Mouse (Mus musculus) hindbrain, embryonic 10.5 days (tissue): Measurements from ENCODE around the gene Erich6. TPM values are rescaled to one million over a fixed set of nuclear protein-coding genes. Genes with fewer than 3 reads are reported as not detected.
"Not testable (repeated sequence)": the region's sequence is repeated elsewhere in the genome, so short reads cannot be mapped to it uniquely, and the experiment has no call there.

Experiments
- DNase-seq: peaks from one replicate; pipeline ENCODE4 v3.0.0-alpha.2; 2017; ENCODE audit warnings: low spot score
- H3K27ac ChIP-seq: fragments of 300-500 bp; sonication (generic); 2 replicates; pipeline ENCODE4 v1.5.1; 2016; ENCODE audit warnings: mild to moderate bottlenecking, moderate library complexity
- H3K27me3 ChIP-seq: fragments of 300-500 bp; sonication (generic); 2 replicates; pipeline ENCODE4 v1.6.1; 2016; ENCODE audit warnings: mild to moderate bottlenecking; ENCODE audit not compliant: poor library complexity, insufficient read depth, severe bottlenecking
- H3K36me3 ChIP-seq: fragments of 300-500 bp; sonication (generic); 2 replicates; pipeline ENCODE4 v1.6.1; 2016; ENCODE audit warnings: mild to moderate bottlenecking, moderate library complexity
- H3K4me1 ChIP-seq: fragments of 300-500 bp; sonication (generic); replicated peaks from 2 replicates; pipeline ENCODE4 v1.6.1; 2016; ENCODE audit warnings: mild to moderate bottlenecking
- H3K4me3 ChIP-seq: fragments of 300-500 bp; sonication (generic); 2 replicates; pipeline ENCODE4 v1.5.1; 2016; ENCODE audit warnings: mild to moderate bottlenecking, moderate library complexity
- H3K9me3 ChIP-seq: fragments of 300-500 bp; sonication (generic); 2 replicates; pipeline ENCODE4 v1.6.1; 2016; ENCODE audit warnings: mild to moderate bottlenecking, moderate library complexity
- WGBS: fragments of 180-500 bp; shearing (Covaris S2); methylation state at CpG from one replicate; pipeline ENCODE4 v1.1.7; 2016; 5-methylcytosine and 5-hydroxymethylcytosine counted together
- polyA plus RNA-seq: library from polyadenylated mRNA; unstranded; fragments of >200 nt; fragmentation: Nextera tagmentation; extraction: Ambion mirVana; gene quantifications from 2 replicates; pipeline ENCODE4 v1.2.1, GENCODE M21; 2016

Erich6 gene
- polyA plus RNA-seq, 1 experiment from 2014 or later: not detected

GRCm38 (mm10) chr3:58622665-58623394, 14.2 kb downstream of the Erich6 start:
- H3K9me3 ChIP-seq: no peaks in the 10 kb centered on the region
- H3K36me3 ChIP-seq: no peaks in the 10 kb centered on the region
- no peak overlapping the region for H3K27ac ChIP-seq
- no peaks in the 10 kb centered on the region for H3K27me3 ChIP-seq
- no peak for DNase-seq
- H3K4me1 ChIP-seq: no peaks in the 10 kb centered on the region
- WGBS: 75% methylated on average over 3 of the region's 3 CpGs
- no peak overlapping the region for H3K4me3 ChIP-seq

- Histone ChIP-seq H3K9me3 (no peaks in the 10 kb centered on the region), H3K4me1 (peaks cover 7% of the 10 kb centered on the region), H3K4me3 (no peak overlapping the region), H3K27ac (no peak overlapping the region), H3K36me3 (no peaks in the 10 kb centered on the region), H3K27me3 (no peaks in the 10 kb centered on the region)
- WGBS: 86% methylated on average over 7 of the region's 7 CpGs
- DNase-seq: no peak
These were observed 15.9 kb downstream of the Erich6 start for GRCm38 (mm10) chr3:58621066-58621465.

GRCm38 (mm10) chr3:58609985-58610384, 27.0 kb downstream of the Erich6 start:
- no peak overlapping the region for H3K27ac ChIP-seq
- DNase-seq: no peak
- 74% methylated on average over 5 of the region's 5 CpGs for WGBS
- H3K9me3 ChIP-seq: peaks cover 8% of the 10 kb centered on the region; the same call in 1 of the 2 replicates
- H3K4me1 ChIP-seq: no peaks in the 10 kb centered on the region
- H3K4me3 ChIP-seq: no peak overlapping the region
- H3K27me3 ChIP-seq: no peaks in the 10 kb centered on the region
- no peaks in the 10 kb centered on the region for H3K36me3 ChIP-seq

- H3K4me1 ChIP-seq: no peaks in the 10 kb centered on the region
- peak overlapping the region; percentile 45; the same call in 1 of the 2 replicates for H3K27ac ChIP-seq
- H3K36me3 ChIP-seq: no peaks in the 10 kb centered on the region
- peaks cover 8% of the 10 kb centered on the region; the same call in 1 of the 2 replicates for H3K9me3 ChIP-seq
- no peak overlapping the region for H3K4me3 ChIP-seq
- WGBS: 43% methylated on average over 4 of the region's 4 CpGs
- H3K27me3 ChIP-seq: no peaks in the 10 kb centered on the region
- no peak for DNase-seq
These were observed 28.5 kb downstream of the Erich6 start for GRCm38 (mm10) chr3:58608506-58608905.

- H3K36me3 ChIP-seq: peaks cover 75% of the 10 kb centered on the region
- H3K4me3 ChIP-seq: no peak overlapping the region
- no peak overlapping the region for H3K27ac ChIP-seq
- 40% methylated on average over 5 of the region's 5 CpGs for WGBS
- H3K4me1 ChIP-seq: no peaks in the 10 kb centered on the region
- H3K9me3 ChIP-seq: 0 out of 2 replicates have a peak, but pooled peaks cover 2% of the 10 kb centered on the region
- H3K27me3 ChIP-seq: no peaks in the 10 kb centered on the region
- DNase-seq: no peak
These were observed 43.4 kb downstream of the Erich6 start for GRCm38 (mm10) chr3:58593623-58594022.

GRCm38 (mm10) chr3:58592666-58593065, 44.3 kb downstream of the Erich6 start:
- H3K27ac ChIP-seq, H3K27me3 ChIP-seq, H3K9me3 ChIP-seq, DNase-seq, H3K4me1 ChIP-seq, H3K4me3 ChIP-seq: not testable (repeated sequence)
- WGBS: 82% methylated on average over 7 of the region's 7 CpGs
- H3K36me3 ChIP-seq: peaks cover 75% of the 10 kb centered on the region

- H3K36me3 ChIP-seq: peaks cover 83% of the 10 kb centered on the region
- not testable (repeated sequence) for H3K4me3 ChIP-seq, H3K27me3 ChIP-seq, H3K9me3 ChIP-seq, DNase-seq, H3K4me1 ChIP-seq, H3K27ac ChIP-seq
- 93% methylated on average over 4 of the region's 4 CpGs for WGBS
These were observed 46.5 kb downstream of the Erich6 start for GRCm38 (mm10) chr3:58590544-58590943.

- Histone ChIP-seq H3K4me3 (no peak overlapping the region), H3K27ac (no peak overlapping the region), H3K27me3 (no peaks in the 10 kb centered on the region), H3K9me3 (no peaks in the 10 kb centered on the region), H3K4me1 (peaks cover 2% of the 10 kb centered on the region), H3K36me3 (peaks cover 63% of the 10 kb centered on the region)
- DNase-seq: no peak
- 90% methylated on average over 5 of the region's 5 CpGs for WGBS
These were observed 54.1 kb downstream of the Erich6 start for GRCm38 (mm10) chr3:58582788-58583426.

GRCm38 (mm10) chr3:58582297-58582696, 54.7 kb downstream of the Erich6 start:
- Histone ChIP-seq H3K27ac (no peak overlapping the region), H3K27me3 (no peaks in the 10 kb centered on the region), H3K4me3 (no peak overlapping the region), H3K9me3 (no peaks in the 10 kb centered on the region), H3K4me1 (peaks cover 4% of the 10 kb centered on the region), H3K36me3 (peaks cover 57% of the 10 kb centered on the region)
- no peak for DNase-seq
- WGBS: 83% methylated on average over 5 of the region's 5 CpGs

GRCm38 (mm10) chr3:58581530-58581929, 55.5 kb downstream of the Erich6 start:
- H3K27me3 ChIP-seq: no peaks in the 10 kb centered on the region
- no peak overlapping the region for H3K27ac ChIP-seq
- peaks cover 49% of the 10 kb centered on the region for H3K36me3 ChIP-seq
- no peak for DNase-seq
- no peak overlapping the region for H3K4me3 ChIP-seq
- peaks cover 4% of the 10 kb centered on the region for H3K4me1 ChIP-seq
- no peaks in the 10 kb centered on the region for H3K9me3 ChIP-seq
- WGBS: 96% methylated on average over 4 of the region's 4 CpGs

GRCm38 (mm10) chr3:58577506-58578050, 59.4 kb downstream of the Erich6 start:
- Histone ChIP-seq H3K4me3 (peak overlapping the region; percentile 96), H3K27me3 (no peaks in the 10 kb centered on the region), H3K36me3 (peaks cover 29% of the 10 kb centered on the region), H3K27ac (peak overlapping the region; percentile 99), H3K9me3 (no peaks in the 10 kb centered on the region), H3K4me1 (peaks cover 4% of the 10 kb centered on the region)
- DNase-seq: no peak
- 29% methylated on average over 8 of the region's 8 CpGs for WGBS

GRCm38 (mm10) chr3:58577067-58577503, 59.9 kb downstream of the Erich6 start:
- Histone ChIP-seq H3K4me3 (peak overlapping the region; percentile 96), H3K27me3 (no peaks in the 10 kb centered on the region), H3K27ac (peak overlapping the region; percentile 99), H3K36me3 (peaks cover 29% of the 10 kb centered on the region), H3K4me1 (peaks cover 4% of the 10 kb centered on the region), H3K9me3 (no peaks in the 10 kb centered on the region)
- under 1% methylated on average over 36 of the region's 36 CpGs for WGBS
- peak; percentile 68 for DNase-seq
